Mouse (Mus musculus): ENCODE results near the gene Ksr2.

- TF ChIP-seq CTCF (IDR thresholded peaks at IDR 0.05; ENCODE audit: extremely low read depth, insufficient read length, insufficient replicate concordance, low read depth, low read length) (no peak), POLR2A (IDR thresholded peaks at IDR 0.05; ENCODE audit: low read depth, low read length) (no peak)
These were observed 33.6 kb upstream of the Ksr2 start for GRCm38 (mm10) chr5:117380199-117380598.

Data from small intestine, adult 2 months (tissue).